Mouse (Mus musculus): Measurements from ENCODE around the gene Tmem41a. TPM values are rescaled to one million over a fixed set of nuclear protein-coding genes. Genes with fewer than 3 reads are reported as not detected.

Gene Tmem41a
- total RNA-seq, 2 experiments from 2014 or later: 3.9 to 4.6 TPM

DNA sequence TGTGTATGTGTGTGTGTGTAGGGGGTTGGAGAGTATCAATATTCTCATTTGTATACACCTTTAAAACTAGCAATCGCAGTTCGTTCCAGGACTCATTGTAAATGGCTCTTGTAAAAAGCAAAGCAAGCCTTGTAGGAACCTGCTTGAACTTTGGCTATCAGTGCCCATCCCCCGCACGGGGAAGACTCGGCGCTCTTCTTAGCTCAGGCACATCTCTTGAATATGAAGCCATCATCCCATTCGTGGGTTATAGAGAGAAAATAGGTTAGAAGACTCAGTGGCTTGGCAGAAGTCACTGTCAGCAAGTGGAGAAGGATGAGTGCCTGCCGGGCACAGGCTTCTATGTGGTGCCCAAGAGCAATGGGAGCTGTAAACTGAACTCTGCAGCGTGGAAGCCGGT lies 42.7 kb downstream of the Tmem41a start:
- DNase-seq (ENCODE audit: low spot score): no peak

DNA sequence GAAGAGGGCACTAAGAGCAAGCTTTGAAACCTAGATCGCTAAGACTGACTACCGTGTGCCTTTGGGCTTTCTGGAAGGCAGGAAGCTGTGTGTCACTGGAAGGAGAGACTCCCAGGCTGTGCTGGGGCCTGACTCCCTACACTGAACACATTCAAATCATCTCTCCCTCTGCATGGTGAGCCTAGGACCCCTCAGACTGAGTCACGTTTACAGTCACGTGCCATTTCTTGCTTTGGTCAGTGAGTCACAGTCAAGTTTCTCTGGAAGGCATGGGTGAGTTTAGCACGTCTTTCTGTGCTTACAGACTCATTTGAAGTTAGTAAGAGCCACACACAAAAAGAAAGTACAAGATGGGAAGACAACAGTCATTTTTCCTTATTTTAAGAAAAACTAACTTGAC lies 46.1 kb downstream of the Tmem41a start:
- no peak for DNase-seq (ENCODE audit: low spot score)

DNA sequence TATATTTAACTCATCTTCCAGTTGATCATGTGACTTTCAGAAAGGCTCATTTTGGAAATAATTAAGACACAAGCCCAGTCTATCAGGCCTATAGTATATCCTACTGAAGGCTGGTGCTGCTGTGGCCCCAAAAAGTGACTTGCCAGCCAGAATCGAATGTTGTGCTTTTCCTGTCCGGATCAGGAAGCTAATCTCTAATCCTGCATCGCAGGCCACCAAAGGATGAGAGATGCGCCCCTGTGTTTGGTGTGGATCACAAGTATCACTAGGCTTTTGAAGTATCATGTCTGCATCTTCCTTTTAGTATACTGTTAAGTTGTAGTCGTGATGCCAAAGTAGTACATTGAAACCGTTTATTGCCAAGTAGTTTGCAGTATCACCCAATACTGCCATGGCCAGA lies 53.5 kb downstream of the Tmem41a start:
- DNase-seq (ENCODE audit: low spot score): no peak

DNA sequence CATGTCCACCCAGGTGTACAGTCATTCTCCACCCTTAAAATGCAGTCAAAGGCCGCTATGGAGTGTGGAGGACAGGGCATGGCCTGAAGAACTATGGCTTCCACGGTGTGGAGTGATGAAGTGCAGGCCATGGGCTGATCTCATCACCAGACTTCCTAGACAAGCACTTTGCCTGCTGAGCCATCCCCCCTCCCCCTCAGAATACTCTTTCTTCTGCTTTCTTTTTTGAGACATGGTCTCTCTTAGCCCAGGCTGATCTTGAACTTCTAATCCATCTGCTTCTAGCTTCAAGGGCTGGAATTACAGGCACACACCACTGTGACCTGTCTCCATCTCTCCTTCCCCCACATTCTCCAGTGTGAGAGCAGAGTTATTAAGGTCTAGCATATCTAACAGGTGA lies 59.8 kb downstream of the Tmem41a start:
- no peak for DNase-seq (ENCODE audit: low spot score)

Other genes starting within 250 kb of the Tmem41a start
- gene Ehhadh, start 159.7 kb downstream of the Tmem41a start, total RNA-seq (2021): 1 to 10 TPM; 6.1 to 7.6 TPM
- under 1 TPM; 0.59 to 0.64 TPM for gene Map3k13, start 153.2 kb downstream of the Tmem41a start, total RNA-seq (2021)
- under 1 TPM in 1 of 2 experiments, not detected in 1; 0.25 TPM for gene Liph, start 48.1 kb upstream of the Tmem41a start, total RNA-seq (2021)
- 10 to 100 TPM; 31.6 to 32.2 TPM for gene Senp2, start 61.9 kb upstream of the Tmem41a start, total RNA-seq (2021)
- gene Igf2bp2, start 215.7 kb upstream of the Tmem41a start, total RNA-seq (2021): 1 to 10 TPM; 1.4 to 1.5 TPM

All from gastrocnemius, adult 18-20 months (tissue).